Mouse (Mus musculus) CH12.LX (cell line): Measurements from ENCODE around the gene Slc16a7. TPM values are rescaled to one million over a fixed set of nuclear protein-coding genes. Genes with fewer than 3 reads are reported as not detected.

Source experiments
- DNase-seq: peaks from one replicate; pipeline ENCODE4 v3.0.0-alpha.2; 2013; ENCODE audit errors: extremely low read depth
- H3K27ac ChIP-seq: 2 replicates; pipeline ENCODE4 v1.5.1; 2012; ENCODE audit warnings: low read depth, mild to moderate bottlenecking, control low read depth, moderate library complexity; ENCODE audit not compliant: insufficient read depth
- H3K27me3 ChIP-seq: replicated peaks from 2 replicates; pipeline ENCODE3; 2012; ENCODE audit warnings: inconsistent platforms
- H3K36me3 ChIP-seq, 2 experiments: replicated peaks in 1 of 2; 2 replicates each; pipeline versions ENCODE3 to v1.6.1; 2012; ENCODE audit warnings: inconsistent platforms in 1 of 2, low read length in 1 of 2, mild to moderate bottlenecking in 1 of 2, mixed read lengths in 1 of 2, moderate library complexity in 1 of 2; ENCODE audit not compliant: control insufficient read depth in 1 of 2, insufficient read depth in 1 of 2
- H3K4me1 ChIP-seq, 2 experiments: 2 replicates each; pipeline ENCODE4 v1.6.1; 2012; ENCODE audit warnings: inconsistent platforms in 1 of 2, moderate library complexity in 1 of 2; ENCODE audit not compliant: insufficient read depth in 2 of 2, control insufficient read depth in 1 of 2
- H3K4me2 ChIP-seq: 2 replicates; pipeline ENCODE4 v1.6.1; 2012; ENCODE audit warnings: low read depth, mild to moderate bottlenecking, control low read depth; ENCODE audit not compliant: poor library complexity, insufficient read depth, severe bottlenecking
- H3K4me3 ChIP-seq, 3 experiments: fragments of 150-350 bp in 1 of 3; sonication (generic) in 1 of 3; replicated peaks in 1 of 3; 2 replicates each; pipeline versions ENCODE3 to v1.5.1; 2011 to 2012; ENCODE audit warnings: low read depth in 2 of 3, low read length in 2 of 3, mild to moderate bottlenecking in 2 of 3, moderate library complexity in 2 of 3, control low read depth in 1 of 3, improper control_type of control experiment in 1 of 3, inconsistent platforms in 1 of 3, mixed read lengths in 1 of 3; ENCODE audit not compliant: poor library complexity in 1 of 3
- H3K79me2 ChIP-seq: replicated peaks from 2 replicates; pipeline ENCODE4 v1.6.1; 2012; ENCODE audit warnings: mild to moderate bottlenecking, moderate library complexity; ENCODE audit not compliant: control insufficient read depth, poor library complexity, insufficient read depth, severe bottlenecking; ENCODE audit errors: extremely low read depth
- H3K9ac ChIP-seq: 2 replicates; pipeline ENCODE4 v1.6.1; 2012; ENCODE audit warnings: low read depth, mild to moderate bottlenecking, control low read depth, moderate library complexity; ENCODE audit not compliant: insufficient read depth
- H3K9me3 ChIP-seq: replicated peaks from 2 replicates; pipeline ENCODE3; 2012; ENCODE audit warnings: low read length, inconsistent platforms, mixed read lengths
- CHD2 ChIP-seq: IDR thresholded peaks from 2 replicates; pipeline ENCODE4 v1.6.1; 2011; ENCODE audit warnings: low read length, improper control_type of control experiment
- E2F4 ChIP-seq: IDR thresholded peaks from 2 replicates; pipeline ENCODE4 v1.6.1; 2011; ENCODE audit warnings: low read depth, low read length, improper control_type of control experiment; ENCODE audit not compliant: insufficient replicate concordance
- ELF1 ChIP-seq: IDR thresholded peaks from 2 replicates; pipeline ENCODE4 v1.6.1; 2014; ENCODE audit warnings: low read depth, mild to moderate bottlenecking, inconsistent platforms, low read length, improper control_type of control experiment
- EP300 ChIP-seq: IDR thresholded peaks from 2 replicates; pipeline ENCODE4 v1.6.1; 2011; ENCODE audit warnings: low read length, improper control_type of control experiment
- GABPA ChIP-seq: IDR thresholded peaks from 2 replicates; pipeline ENCODE4 v1.6.1; 2012; ENCODE audit warnings: low read depth, low read length, improper control_type of control experiment, inconsistent platforms; ENCODE audit not compliant: insufficient replicate concordance
- JUN ChIP-seq: IDR thresholded peaks from 2 replicates; pipeline ENCODE4 v1.6.1; 2011; ENCODE audit warnings: low read depth, mild to moderate bottlenecking, low read length, improper control_type of control experiment, moderate library complexity; ENCODE audit not compliant: insufficient read depth
- JUND ChIP-seq: conservative IDR thresholded peaks from 2 replicates; pipeline ENCODE4 v1.6.1; 2011; ENCODE audit warnings: low read depth, low read length, improper control_type of control experiment
- KAT2A ChIP-seq: IDR thresholded peaks from 2 replicates; pipeline ENCODE4 v1.6.1; 2012; ENCODE audit warnings: low read length, improper control_type of control experiment, inconsistent platforms; ENCODE audit not compliant: insufficient replicate concordance
- MAFK ChIP-seq: IDR thresholded peaks from 2 replicates; pipeline ENCODE4 v1.6.1; 2011; ENCODE audit warnings: low read length, improper control_type of control experiment; ENCODE audit not compliant: insufficient replicate concordance
- MAX ChIP-seq: IDR thresholded peaks from 2 replicates; pipeline ENCODE4 v1.6.1; 2011; ENCODE audit warnings: low read length, improper control_type of control experiment
- MAZ ChIP-seq: IDR thresholded peaks from 2 replicates; pipeline ENCODE4 v1.6.1; 2012; ENCODE audit warnings: low read depth, mild to moderate bottlenecking, inconsistent platforms, low read length, improper control_type of control experiment, moderate library complexity
- MEF2A ChIP-seq: IDR thresholded peaks from 2 replicates; pipeline ENCODE4 v1.6.1; 2014; ENCODE audit warnings: low read depth, mild to moderate bottlenecking, inconsistent platforms, low read length, improper control_type of control experiment, borderline replicate concordance
- MXI1 ChIP-seq: IDR thresholded peaks from 2 replicates; pipeline ENCODE4 v1.6.1; 2011; ENCODE audit warnings: mild to moderate bottlenecking, low read depth, low read length, improper control_type of control experiment
- MYC ChIP-seq: IDR thresholded peaks from 2 replicates; pipeline ENCODE4 v1.6.1; 2011; ENCODE audit warnings: low read depth, mild to moderate bottlenecking, improper control_type of control experiment, low read length
- NELFE ChIP-seq: IDR thresholded peaks from 2 replicates; pipeline ENCODE4 v1.6.1; 2011; ENCODE audit warnings: low read depth, low read length, improper control_type of control experiment
- NRF1 ChIP-seq: IDR thresholded peaks from 2 replicates; pipeline ENCODE4 v1.6.1; 2014; ENCODE audit warnings: low read depth, mild to moderate bottlenecking, inconsistent platforms, low read length, improper control_type of control experiment, moderate library complexity
- RAD21 ChIP-seq: IDR thresholded peaks from 2 replicates; pipeline ENCODE4 v1.6.1; 2011; ENCODE audit warnings: low read depth, mild to moderate bottlenecking, low read length, improper control_type of control experiment, moderate library complexity
- RCOR1 ChIP-seq: conservative IDR thresholded peaks from 2 replicates; pipeline ENCODE4 v1.6.1; 2012; ENCODE audit warnings: low read depth, mild to moderate bottlenecking, inconsistent platforms, low read length, improper control_type of control experiment
- SMC3 ChIP-seq: IDR thresholded peaks from 2 replicates; pipeline ENCODE4 v1.6.1; 2011; ENCODE audit warnings: low read depth, low read length, improper control_type of control experiment
- TBP ChIP-seq: conservative IDR thresholded peaks from 2 replicates; pipeline ENCODE4 v1.6.1; 2011; ENCODE audit warnings: low read depth, low read length, improper control_type of control experiment
- TCF12 ChIP-seq: IDR thresholded peaks from 2 replicates; pipeline ENCODE4 v1.6.1; 2014; ENCODE audit warnings: low read depth, mild to moderate bottlenecking, inconsistent platforms, low read length, improper control_type of control experiment
- USF2 ChIP-seq: conservative IDR thresholded peaks from 2 replicates; pipeline ENCODE4 v1.6.1; 2011; ENCODE audit warnings: low read depth, low read length, improper control_type of control experiment
- ZMIZ1 ChIP-seq: IDR thresholded peaks from 2 replicates; pipeline ENCODE4 v1.6.1; 2012; ENCODE audit warnings: low read depth, mild to moderate bottlenecking, inconsistent platforms, low read length, improper control_type of control experiment
- dilution Hi-C: fragments of 300-500 bp; cut with MboI; formaldehyde crosslinking; loops from 2 replicates; pipeline ENCODE4 v1.14.3; 2020; ENCODE audit warnings: low sequenced_read_pairs; ENCODE audit not compliant: extremely low pct_unique_long_range_greater_than_20kb, extremely low pct_ligation_motif_present
- in situ Hi-C: fragments of 300-500 bp; cut with MboI; formaldehyde crosslinking; loops from 3 replicates; pipeline ENCODE4 v1.14.3; 2019; ENCODE audit warnings: low sequenced_read_pairs, low pct_ligation_motif_present, low pct_unique_long_range_greater_than_20kb, mixed read lengths
- polyA plus RNA-seq: library from polyadenylated mRNA; unstranded; fragments of >175 nt; gene quantifications from 2 replicates; pipeline ENCODE4 v1.2.1, GENCODE M21; 2012; ENCODE audit warnings: low read depth; ENCODE audit not compliant: insufficient read length
- total RNA-seq, 2 experiments: library from RNA; depleted of rRNA; stranded (reverse); fragments of 300-350 nt in 1 of 2; fragments of >200 nt in 1 of 2; gene quantifications; 2 replicates each; pipeline ENCODE4 v1.2.3; 2012 to 2014

Gene Slc16a7
- total and polyA plus RNA-seq, 3 experiments, result not detected

- dilution Hi-C loops, result no loop called here
- Histone ChIP-seq H3K79me2 (no peaks in the 10 kb centered on the region), H3K9ac (no peak overlapping the region), H3K36me3 (no peaks in the 10 kb centered on the region), H3K4me1 (no peaks in the 10 kb centered on the region), H3K27ac (no peak overlapping the region), H3K9me3 (peaks cover 56% of the 10 kb centered on the region), H3K4me2 (no peak overlapping the region), H3K27me3 (no peaks in the 10 kb centered on the region), H3K4me3 (no peak overlapping the region)
- no peak for DNase-seq
- in situ Hi-C loops, result no loop called here
- no peak for TF ChIP-seq TBP
- TF ChIP-seq MAZ, result no peak
- TF ChIP-seq NELFE, result no peak
- no peak for TF ChIP-seq GABPA
- TF ChIP-seq EP300, result no peak
- no peak for TF ChIP-seq MEF2A
- TF ChIP-seq TCF12, result no peak
- no peak for TF ChIP-seq SMC3
- TF ChIP-seq ELF1, result no peak
- no peak for TF ChIP-seq MYC
- TF ChIP-seq KAT2A, result no peak
- TF ChIP-seq RAD21, result no peak
- no peak for TF ChIP-seq JUN
- no peak for TF ChIP-seq JUND
- no peak for TF ChIP-seq MAFK
Observed at GRCm38 (mm10) chr10:125348171-125348570, 41.1 kb downstream of the Slc16a7 start.

GRCm38 (mm10) chr10:125347149-125347548 lies 42.1 kb downstream of the Slc16a7 start:
- no peak for DNase-seq
- no peak overlapping the region for H3K9ac ChIP-seq
- H3K4me3 ChIP-seq, result no peak overlapping the region
- TF ChIP-seq MAX, result no peak
- TF ChIP-seq USF2, result no peak
- no peak for TF ChIP-seq ELF1
- TF ChIP-seq E2F4, result no peak
- no peak for TF ChIP-seq ZMIZ1
- TF ChIP-seq NRF1, result no peak
- no peak for TF ChIP-seq MXI1
- no peak for TF ChIP-seq RCOR1
- TF ChIP-seq CHD2, result no peak
- H3K4me2 ChIP-seq, result no peak overlapping the region
- H3K27me3 ChIP-seq, result no peaks in the 10 kb centered on the region
- no peaks in the 10 kb centered on the region for H3K4me1 ChIP-seq
- in situ Hi-C loops, result no loop called here
- H3K9me3 ChIP-seq, result peaks cover 59% of the 10 kb centered on the region
- H3K36me3 ChIP-seq, result no peaks in the 10 kb centered on the region
- H3K27ac ChIP-seq, result no peak overlapping the region
- dilution Hi-C loops, result no loop called here
- H3K79me2 ChIP-seq, result no peaks in the 10 kb centered on the region
